Mouse (Mus musculus) embryonic facial prominence, embryonic 11.5 days (tissue): Measurements from ENCODE around the gene Inka1. TPM values are rescaled to one million over a fixed set of nuclear protein-coding genes. Genes with fewer than 3 reads are reported as not detected.
A peak's percentile ranks its signal among the peaks of the same experiment; 100 is the strongest.

ENCODE experiments used
- ATAC-seq: fragments of 200-750 bp; cut with Nextera tagmentation; replicated peaks from 2 replicates; pipeline ENCODE4 v1.8.0; 2017; ENCODE audit warnings: low read depth; ENCODE audit not compliant: insufficient number of reproducible peaks, low FRiP score, low TSS enrichment
- DNase-seq: peaks from one replicate; pipeline ENCODE4 v3.0.0-alpha.2; 2015; ENCODE audit warnings: low spot score
- H3K27ac ChIP-seq: fragments of 300-500 bp; sonication (generic); replicated peaks from 2 replicates; pipeline ENCODE4 v1.5.1; 2014; ENCODE audit warnings: mild to moderate bottlenecking, low read depth, low read length, control low read depth
- H3K27me3 ChIP-seq: fragments of 300-500 bp; sonication (generic); 2 replicates; pipeline ENCODE4 v1.6.1; 2014; ENCODE audit warnings: mild to moderate bottlenecking, low read length, moderate library complexity, mixed read lengths; ENCODE audit not compliant: control insufficient read depth, insufficient read depth
- H3K36me3 ChIP-seq: fragments of 300-500 bp; sonication (generic); replicated peaks from 2 replicates; pipeline ENCODE4 v1.6.1; 2014; ENCODE audit warnings: low read depth, mild to moderate bottlenecking, low read length, moderate library complexity, mixed read lengths; ENCODE audit not compliant: control insufficient read depth, insufficient read depth
- H3K4me1 ChIP-seq: fragments of 300-500 bp; sonication (generic); 2 replicates; pipeline ENCODE4 v1.6.1; 2014; ENCODE audit warnings: low read length, mixed read lengths; ENCODE audit not compliant: control insufficient read depth, insufficient read depth
- H3K4me2 ChIP-seq: fragments of 300-500 bp; sonication (generic); 2 replicates; pipeline ENCODE4 v1.6.1; 2014; ENCODE audit warnings: low read depth, mild to moderate bottlenecking, control low read depth, low read length, moderate library complexity
- H3K4me3 ChIP-seq: fragments of 300-500 bp; sonication (generic); 2 replicates; pipeline ENCODE4 v1.5.1; 2014; ENCODE audit warnings: low read depth, low read length, control low read depth
- H3K9ac ChIP-seq: fragments of 300-500 bp; sonication (generic); replicated peaks from 2 replicates; pipeline ENCODE4 v1.6.1; 2014; ENCODE audit warnings: mild to moderate bottlenecking, control low read depth, low read length
- H3K9me3 ChIP-seq: fragments of 300-500 bp; sonication (generic); replicated peaks from 2 replicates; pipeline ENCODE4 v1.6.1; 2016; ENCODE audit warnings: mild to moderate bottlenecking, low read length, inconsistent platforms, mixed read lengths; ENCODE audit not compliant: control insufficient read depth
- WGBS: fragments of 180-500 bp; shearing (Covaris S2); extraction: QIAGEN DNeasy Blood & Tissue Kit; methylation state at CpG from one replicate; pipeline ENCODE4 v1.1.7; 2014; 5-methylcytosine and 5-hydroxymethylcytosine counted together
- polyA plus RNA-seq: library from polyadenylated mRNA; unstranded; fragments of >200 nt; fragmentation: Nextera tagmentation; extraction: Ambion mirVana; gene quantifications from 2 replicates; pipeline ENCODE4 v1.2.1, GENCODE M21; 2014

Inka1 gene
- polyA plus RNA-seq, 1 experiment from 2014 or later = 101 TPM

DNA sequence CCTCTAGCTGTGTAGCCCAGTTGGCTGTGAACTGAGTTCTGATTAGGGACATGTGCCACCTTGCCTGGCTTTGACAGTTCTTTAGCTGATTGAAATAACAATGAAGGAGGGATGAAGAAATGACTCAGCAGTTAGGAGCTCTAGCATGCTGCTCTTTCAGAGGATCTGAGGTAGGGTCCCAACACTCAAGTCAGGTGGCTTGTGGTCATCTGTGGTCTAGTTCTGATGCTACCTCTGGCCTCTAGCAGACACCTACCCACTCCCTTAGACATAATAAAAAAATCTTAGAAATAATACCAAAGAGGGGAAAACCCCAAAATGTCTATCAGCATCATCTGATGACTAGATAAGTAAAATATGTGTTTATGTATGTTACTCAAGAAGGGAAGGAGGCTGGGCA, 24.7 kb upstream of the Inka1 start:
- H3K9me3 ChIP-seq = no peaks in the 10 kb centered on the region
- H3K36me3 ChIP-seq = no peaks in the 10 kb centered on the region
- H3K9ac ChIP-seq = no peak overlapping the region
- no peak for DNase-seq
- H3K27me3 ChIP-seq = no peaks in the 10 kb centered on the region
- no peak for ATAC-seq
- H3K4me3 ChIP-seq = no peak overlapping the region
- H3K27ac ChIP-seq = no peak overlapping the region
- no peak overlapping the region for H3K4me2 ChIP-seq
- no peaks in the 10 kb centered on the region for H3K4me1 ChIP-seq

DNA sequence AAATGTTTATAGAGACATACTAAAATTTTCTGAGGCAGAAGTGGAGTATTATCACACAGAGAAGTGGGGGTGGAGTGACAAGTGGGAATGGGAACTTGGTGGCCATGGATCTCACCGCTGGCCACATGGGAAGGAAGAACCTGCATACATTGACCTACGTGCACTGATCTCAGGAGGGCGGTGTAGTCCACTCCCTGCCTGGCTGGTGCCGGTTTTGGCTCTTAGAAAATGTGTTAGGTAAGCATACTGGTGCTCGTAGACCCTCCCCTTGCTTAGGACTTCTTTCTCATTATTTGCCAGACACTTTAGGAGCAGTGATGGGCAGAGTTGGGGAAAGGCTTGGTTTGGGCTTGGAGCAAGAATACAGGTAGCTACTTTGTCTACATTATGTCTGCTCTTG, 22.4 kb upstream of the Inka1 start:
- no peak overlapping the region for H3K4me2 ChIP-seq
- H3K27me3 ChIP-seq = no peaks in the 10 kb centered on the region
- H3K4me1 ChIP-seq = no peaks in the 10 kb centered on the region
- no peak overlapping the region for H3K4me3 ChIP-seq
- H3K27ac ChIP-seq = no peak overlapping the region
- no peak overlapping the region for H3K9ac ChIP-seq
- H3K36me3 ChIP-seq = no peaks in the 10 kb centered on the region
- 92% methylated on average over 5 of the region's 5 CpGs for WGBS
- ATAC-seq = no peak
- H3K9me3 ChIP-seq = no peaks in the 10 kb centered on the region
- DNase-seq = no peak

DNA sequence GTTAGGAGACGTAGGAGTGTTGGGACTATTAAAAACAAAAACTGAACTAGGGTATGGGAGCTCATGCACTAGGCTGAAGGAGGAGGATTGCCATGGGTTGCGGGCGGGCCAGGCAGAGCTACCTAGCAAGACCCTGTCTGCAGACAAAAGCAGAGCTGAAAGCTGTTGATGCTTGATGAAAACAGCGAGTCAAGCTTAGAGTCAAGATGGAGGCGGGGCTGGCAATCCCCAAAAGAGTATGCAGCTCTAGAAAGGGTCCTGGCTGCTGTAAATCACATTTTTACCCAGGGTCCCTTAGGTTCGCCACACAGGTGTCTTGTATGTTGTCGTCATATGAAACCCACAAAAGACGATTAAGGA, 17.8 kb upstream of the Inka1 start:
- Histone ChIP-seq H3K4me2 (peak overlapping the region; percentile 54), H3K4me3 (peak overlapping the region; percentile 88), H3K4me1 (no peaks in the 10 kb centered on the region), H3K27ac (no peak overlapping the region), H3K27me3 (no peaks in the 10 kb centered on the region), H3K36me3 (no peaks in the 10 kb centered on the region), H3K9me3 (no peaks in the 10 kb centered on the region), H3K9ac (peak overlapping the region; percentile 94)
- DNase-seq = peak; percentile 19
- 18% methylated on average over 8 of the region's 8 CpGs for WGBS
- no peak for ATAC-seq

DNA sequence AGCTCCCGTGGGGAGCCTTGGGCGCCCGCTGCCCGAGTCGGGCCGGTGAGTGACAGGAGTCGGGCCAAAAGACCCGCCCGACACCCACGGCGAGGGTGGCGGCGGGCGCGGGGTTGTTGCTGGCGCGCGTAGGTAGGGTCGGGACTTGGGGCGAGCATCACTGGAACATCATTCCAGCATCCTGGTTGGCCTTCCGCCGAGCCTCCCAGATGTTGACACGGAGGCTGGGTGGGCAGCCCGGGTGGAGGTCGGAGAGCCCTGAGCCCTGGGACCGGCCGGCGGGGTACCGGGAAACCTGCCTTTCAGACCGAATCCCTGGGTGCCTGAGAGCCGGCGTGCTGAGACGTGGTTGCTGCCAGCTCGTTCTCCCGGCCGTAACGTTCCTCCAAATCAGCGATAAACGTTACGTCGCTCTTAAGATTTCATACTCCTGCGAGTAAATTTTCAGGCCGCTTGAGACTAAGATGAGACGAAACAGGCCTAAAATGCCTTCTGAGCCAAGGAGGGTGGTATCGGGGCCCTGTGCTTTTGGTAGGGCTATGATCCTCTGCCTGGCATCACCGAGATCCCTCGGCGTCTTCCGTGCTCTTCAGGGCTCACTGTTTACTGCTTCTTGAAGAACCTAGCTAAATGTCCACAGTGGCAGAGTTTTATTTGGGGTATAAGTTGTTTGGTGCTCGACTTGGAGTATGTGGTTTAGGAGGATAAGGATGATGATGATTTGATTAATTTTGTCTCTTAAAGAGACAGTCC, 17.3 kb upstream of the Inka1 start:
- peak overlapping the region; percentile 54 for H3K4me2 ChIP-seq
- no peaks in the 10 kb centered on the region for H3K9me3 ChIP-seq
- peak overlapping the region; percentile 88 for H3K4me3 ChIP-seq
- no peaks in the 10 kb centered on the region for H3K4me1 ChIP-seq
- H3K27me3 ChIP-seq = no peaks in the 10 kb centered on the region
- no peak; the same call in 1 of the 2 replicates for ATAC-seq
- WGBS = under 1% methylated on average over 50 of the region's 50 CpGs
- H3K36me3 ChIP-seq = no peaks in the 10 kb centered on the region
- no peak for DNase-seq
- peak overlapping the region; percentile 65 for H3K27ac ChIP-seq
- H3K9ac ChIP-seq = peak overlapping the region; percentile 94

DNA sequence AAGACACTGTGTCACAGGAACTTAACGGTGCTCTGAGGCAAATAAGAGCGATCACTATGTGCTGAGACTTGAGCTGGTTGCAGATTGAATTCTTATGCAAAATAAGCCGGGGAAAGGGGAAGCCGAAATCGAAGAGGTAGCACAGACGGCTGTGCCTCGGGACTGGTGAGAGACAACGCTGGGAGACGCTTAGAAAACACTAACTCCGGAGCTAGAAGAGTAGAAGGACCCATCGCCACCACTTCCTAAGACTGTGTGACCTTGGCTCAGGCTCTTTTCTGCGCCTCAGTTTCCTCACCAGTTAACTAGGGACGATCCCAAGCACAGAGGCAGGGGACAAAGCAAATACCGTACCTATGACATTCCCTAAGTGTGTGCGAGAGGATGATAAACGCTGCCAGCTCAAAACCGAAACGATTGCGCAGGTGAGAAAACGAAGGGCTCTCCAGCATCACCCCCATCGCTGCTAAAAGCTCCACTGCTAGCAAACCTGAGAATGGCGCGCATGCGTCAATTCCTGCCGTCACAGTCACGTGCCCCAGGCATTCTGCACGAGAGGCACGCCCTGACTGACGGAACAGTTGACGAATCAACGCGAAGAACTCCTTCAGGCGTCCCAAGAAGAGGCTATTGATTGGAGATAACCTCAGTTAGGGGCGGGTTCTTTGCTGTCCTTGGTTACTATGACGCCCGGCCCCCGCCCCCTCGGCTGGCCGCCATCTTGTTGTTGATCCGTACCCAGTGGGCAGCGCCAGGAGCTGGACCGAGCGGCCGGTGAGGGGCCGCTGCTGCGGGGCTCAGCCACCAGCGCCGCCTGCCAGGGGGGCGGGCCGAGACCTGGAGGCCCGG, 16.5 kb upstream of the Inka1 start, which contains the start of gene Ip6k1:
Ip6k1 (plus strand) TSS at position 580 of the 849 bp plus-strand sequence.
- H3K9me3 ChIP-seq = no peaks in the 10 kb centered on the region
- H3K9ac ChIP-seq = peak within 1 kb of the TSS; percentile 94
- peak within 1 kb of the TSS; percentile 88 for H3K4me3 ChIP-seq
- H3K4me2 ChIP-seq = peak within 1 kb of the TSS; percentile 74
- DNase-seq (peak; percentile 100), ATAC-seq (peak; percentile 99)
- under 1% methylated on average over 51 of the region's 51 CpGs for WGBS
- H3K27me3 ChIP-seq = no peaks in the 10 kb centered on the region
- no peaks in the 10 kb centered on the region for H3K4me1 ChIP-seq
- H3K27ac ChIP-seq = peak within 1 kb of the TSS; percentile 65
- no peaks in the 10 kb centered on the region for H3K36me3 ChIP-seq

DNA sequence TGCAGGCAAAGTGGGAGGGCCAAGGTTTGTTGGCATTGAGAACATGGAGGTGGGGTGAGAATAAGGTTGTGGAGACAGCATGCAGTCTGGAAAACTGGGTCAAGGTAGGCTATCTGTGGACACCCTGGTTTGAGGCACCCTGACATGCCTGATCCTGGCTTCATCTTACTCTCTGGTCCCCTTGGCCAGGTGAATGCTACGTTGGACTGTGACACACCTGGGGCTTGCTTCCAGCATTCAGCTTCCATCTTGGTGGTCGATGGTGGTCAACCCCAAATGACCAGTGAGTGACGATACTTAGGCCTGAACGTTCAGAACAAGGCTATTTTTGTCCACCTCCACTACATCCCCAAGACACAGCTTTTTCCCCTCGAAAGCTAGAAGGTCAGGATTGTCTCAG, 10.4 kb upstream of the Inka1 start, which contains the start of gene Gm20662:
Gm20662 (plus strand) TSS at position 301 of the 400 bp plus-strand sequence.
- Histone ChIP-seq H3K36me3 (no peaks in the 10 kb centered on the region), H3K27ac (no peak within 1 kb of the TSS), H3K27me3 (no peaks in the 10 kb centered on the region), H3K9me3 (no peaks in the 10 kb centered on the region), H3K4me2 (no peak within 1 kb of the TSS), H3K4me1 (no peaks in the 10 kb centered on the region), H3K9ac (no peak within 1 kb of the TSS), H3K4me3 (no peak within 1 kb of the TSS)
- no peak for DNase-seq
- 93% methylated on average over 5 of the region's 5 CpGs for WGBS
- ATAC-seq = no peak

DNA sequence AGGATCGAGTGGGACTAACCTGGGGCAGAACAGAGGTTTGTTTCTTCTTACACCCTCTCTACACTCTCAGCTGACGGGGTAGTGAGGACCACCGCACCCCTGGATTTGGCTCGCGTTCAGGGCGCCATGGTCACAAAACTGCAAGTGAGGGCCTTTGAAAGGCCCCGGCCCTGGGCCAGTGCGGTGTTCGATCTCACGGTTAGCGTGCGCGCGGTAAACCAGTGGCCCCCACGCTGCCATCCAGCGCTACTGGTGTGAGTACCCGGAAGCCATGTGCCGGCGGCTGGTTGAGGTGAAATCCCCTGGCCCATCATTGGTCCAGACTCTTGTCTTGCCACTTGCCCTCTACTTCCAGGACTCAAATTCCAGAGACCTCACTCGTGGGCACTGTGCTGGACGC, 9.8 kb upstream of the Inka1 start:
- 93% methylated on average over 21 of the region's 21 CpGs for WGBS
- ATAC-seq = no peak

DNA sequence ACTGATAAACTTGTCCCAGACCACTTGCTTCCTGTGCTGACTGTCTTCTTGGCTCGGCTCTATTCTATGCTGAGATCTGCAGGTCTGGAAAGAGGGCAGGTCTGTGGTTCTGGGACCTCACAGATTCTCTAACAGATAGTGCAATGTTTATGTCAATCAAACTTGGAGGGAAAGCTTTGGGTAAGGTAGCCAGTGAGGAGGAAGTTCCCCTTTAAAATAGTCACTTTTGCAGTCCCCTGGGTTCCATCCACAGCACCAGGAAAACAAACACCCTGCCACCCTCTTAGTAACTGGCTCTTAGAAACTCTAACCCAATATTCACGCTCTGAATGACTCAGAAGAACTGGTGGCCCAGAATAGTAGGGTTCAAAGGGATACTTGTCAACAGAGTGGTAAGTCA, 8.8 kb upstream of the Inka1 start:
- 71% methylated on average over 2 of the region's 2 CpGs for WGBS
- no peak overlapping the region for H3K4me3 ChIP-seq
- no peaks in the 10 kb centered on the region for H3K36me3 ChIP-seq
- DNase-seq (no peak), ATAC-seq (no peak)
- H3K9me3 ChIP-seq = no peaks in the 10 kb centered on the region
- H3K4me1 ChIP-seq = no peaks in the 10 kb centered on the region
- no peak overlapping the region for H3K9ac ChIP-seq
- no peak overlapping the region for H3K4me2 ChIP-seq
- H3K27me3 ChIP-seq = no peaks in the 10 kb centered on the region
- no peak overlapping the region for H3K27ac ChIP-seq

More for the DNA sequence above, 9.8 kb upstream of the Inka1 start:
- Histone ChIP-seq H3K27me3 (no peaks in the 10 kb centered on the region), H3K4me2 (no peak overlapping the region), H3K27ac (no peak overlapping the region), H3K4me1 (no peaks in the 10 kb centered on the region), H3K36me3 (no peaks in the 10 kb centered on the region), H3K9ac (no peak overlapping the region), H3K9me3 (no peaks in the 10 kb centered on the region), H3K4me3 (no peak overlapping the region)
- no peak for DNase-seq
